Mouse (Mus musculus) spleen, adult 2 months (tissue): Measurements from ENCODE around the gene Hnrnpa3.

Source experiments
- CTCF ChIP-seq: fragments of 200-500 bp; IDR thresholded peaks from 2 replicates; pipeline ENCODE4 v1.5.1; 2011; ENCODE audit warnings: mild to moderate bottlenecking, inconsistent platforms; ENCODE audit not compliant: insufficient read depth, insufficient read length, insufficient replicate concordance; ENCODE audit errors: extremely low read depth
- POLR2A ChIP-seq: fragments of 200-500 bp; IDR thresholded peaks from 2 replicates; pipeline ENCODE4 v1.6.1; 2011; ENCODE audit warnings: low read depth, low read length, inconsistent platforms

GRCm38 (mm10) chr2:75658727-75659628, at the start of gene Hnrnpa3:
- TF ChIP-seq CTCF (no peak), POLR2A (peak; percentile 65)
